Mouse (Mus musculus) right cerebral cortex, adult 18-20 months (tissue): ENCODE results near the gene Kif21b.

Source experiments
- DNase-seq: peaks from one replicate; pipeline ENCODE4 v3.0.0; 2022; ENCODE audit warnings: mixed read lengths

Kif21b gene

DNA sequence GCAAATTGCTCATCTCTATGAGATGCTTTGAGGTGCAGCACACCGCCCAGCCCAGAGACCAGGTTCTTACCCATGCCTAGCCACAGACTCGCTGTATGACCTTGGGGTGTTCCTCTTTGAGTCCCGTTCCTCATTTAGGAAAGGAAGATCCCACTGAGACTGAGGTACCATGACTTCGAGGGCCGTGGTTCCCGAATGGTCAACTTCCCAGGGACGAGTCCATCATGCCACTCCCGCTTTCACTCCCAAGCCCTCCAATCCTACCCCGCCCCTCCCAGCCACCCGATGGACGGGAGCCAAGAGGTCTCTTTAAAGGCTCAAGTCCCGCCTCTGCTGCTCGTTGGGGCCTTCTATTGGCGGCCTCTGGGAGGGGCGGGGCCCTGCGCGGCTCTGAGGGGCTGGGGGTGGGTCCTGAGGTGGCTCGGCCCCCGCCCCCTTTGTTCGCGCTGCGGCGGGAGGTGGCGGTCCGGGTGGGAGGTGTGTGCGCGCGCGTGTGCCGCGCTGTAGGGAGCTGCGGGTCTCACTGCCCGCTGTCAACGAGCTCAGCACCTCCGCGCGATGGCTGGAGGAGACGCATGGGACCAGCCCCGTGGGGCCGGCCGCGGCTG is at the start of gene Kif21b:
Gene Kif21b, plus strand, starts transcription at position 439 of the 608 bp plus-strand sequence.
- DNase-seq: peak; percentile 95

DNA sequence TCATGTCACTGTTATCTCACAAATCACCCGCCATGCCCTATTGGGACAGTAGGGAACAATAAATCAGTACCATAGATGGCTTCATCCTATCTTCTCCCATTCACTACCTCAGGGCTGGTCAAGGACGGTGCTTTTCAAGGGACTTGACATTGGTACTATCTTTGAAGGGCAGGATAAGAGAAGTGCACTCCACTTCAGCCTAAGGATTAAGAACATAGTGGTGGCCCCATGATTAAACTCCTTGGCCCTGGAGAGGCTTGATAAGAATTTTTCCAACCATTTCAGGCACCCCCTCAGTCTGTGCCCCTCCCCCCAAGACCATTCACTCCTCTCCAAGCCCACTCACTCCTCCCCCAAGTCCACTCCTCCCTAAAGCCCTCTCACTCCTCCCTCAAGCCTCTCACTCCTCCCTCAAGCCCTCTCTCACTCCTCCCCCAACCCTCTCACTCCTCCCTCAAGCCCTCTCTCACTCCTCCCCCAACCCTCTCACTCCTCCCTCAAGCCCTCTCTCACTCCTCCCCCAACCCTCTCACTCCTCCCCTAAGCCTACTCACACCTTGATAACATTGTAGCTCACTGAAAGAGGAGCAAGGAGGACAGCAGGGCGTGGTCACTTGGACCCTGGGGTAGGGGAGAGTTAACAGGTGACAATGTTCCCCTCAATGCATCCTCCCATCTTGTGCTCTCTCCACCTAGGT is 45.1 kb upstream of the Kif21b start:
- DNase-seq: no peak

DNA sequence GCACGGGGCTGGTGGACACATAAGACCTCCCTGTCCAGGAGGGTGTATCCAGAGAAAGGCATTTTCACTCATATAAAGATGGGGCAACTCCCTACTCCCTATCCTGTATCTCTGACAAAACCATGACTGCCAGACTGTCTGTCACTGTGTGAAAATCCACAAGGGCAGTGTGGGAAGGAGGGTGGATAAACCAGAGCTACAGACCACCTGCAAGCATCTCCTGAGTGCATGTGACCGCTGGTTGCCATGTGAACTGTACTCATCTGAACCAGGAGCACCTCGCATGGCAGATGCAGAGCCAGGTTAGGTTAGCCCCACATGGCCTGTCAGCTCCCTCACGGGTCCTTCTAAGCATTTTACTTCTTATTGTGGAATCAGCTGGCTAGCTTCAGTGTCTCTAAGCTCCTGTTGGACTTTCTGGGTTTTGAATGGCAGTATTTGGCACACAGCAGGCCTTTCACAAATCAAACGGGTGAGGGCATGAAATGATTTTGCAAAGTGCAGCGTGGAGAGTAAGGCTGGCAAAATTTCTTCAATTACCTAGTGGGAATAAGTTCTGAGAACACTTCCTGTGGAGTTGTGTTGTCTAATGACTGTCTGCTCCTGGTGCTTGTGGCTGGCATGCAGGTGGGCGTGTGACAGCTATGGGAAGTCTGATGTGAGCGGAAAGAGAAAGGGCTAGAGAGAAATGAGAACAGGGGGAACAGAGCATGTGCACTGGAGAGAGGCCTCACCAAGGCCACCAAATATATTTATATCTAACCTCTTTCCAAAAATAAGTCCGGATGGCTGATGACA is 41.6 kb upstream of the Kif21b start:
- DNase-seq: peak; percentile 47

DNA sequence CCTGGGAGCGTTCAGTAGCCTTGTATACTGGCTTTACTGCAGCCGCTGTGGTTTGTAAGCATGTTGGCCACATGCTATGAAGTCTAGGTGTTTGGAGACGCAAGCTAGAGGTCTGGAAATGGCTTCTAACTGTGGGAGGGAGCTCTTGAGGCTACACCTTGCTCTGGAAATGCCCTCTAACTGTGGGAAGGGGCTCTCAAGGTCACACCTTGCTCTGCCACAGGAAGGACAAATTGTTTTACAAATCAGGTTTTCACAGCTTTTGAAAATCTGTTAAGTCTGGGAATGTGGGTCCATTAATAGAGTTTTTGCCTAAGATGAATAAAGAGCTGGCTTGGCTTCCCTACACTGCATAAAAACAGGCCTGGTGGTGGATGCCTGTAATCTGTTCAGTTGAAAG is 37.5 kb upstream of the Kif21b start:
- DNase-seq: no peak

DNA sequence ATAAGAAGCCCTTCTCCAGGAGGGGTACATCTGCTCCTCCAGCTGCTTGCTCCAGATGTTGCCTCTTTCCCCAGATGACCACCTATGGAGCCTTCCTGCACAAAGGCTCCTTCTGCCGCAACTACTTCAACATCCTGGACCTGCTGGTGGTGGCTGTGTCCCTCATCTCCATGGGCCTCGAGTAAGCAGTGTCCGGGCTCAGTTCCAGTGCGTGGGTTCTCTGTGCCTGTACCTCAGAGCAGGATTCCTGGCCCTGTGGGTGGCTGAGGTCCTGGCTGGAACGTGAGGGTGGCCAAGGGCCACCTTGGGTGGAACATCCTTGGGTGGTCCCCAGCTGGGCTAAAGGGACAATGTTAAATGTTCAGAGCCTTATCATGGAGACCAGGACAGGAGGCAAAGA is 36.4 kb upstream of the Kif21b start:
- no peak for DNase-seq

DNA sequence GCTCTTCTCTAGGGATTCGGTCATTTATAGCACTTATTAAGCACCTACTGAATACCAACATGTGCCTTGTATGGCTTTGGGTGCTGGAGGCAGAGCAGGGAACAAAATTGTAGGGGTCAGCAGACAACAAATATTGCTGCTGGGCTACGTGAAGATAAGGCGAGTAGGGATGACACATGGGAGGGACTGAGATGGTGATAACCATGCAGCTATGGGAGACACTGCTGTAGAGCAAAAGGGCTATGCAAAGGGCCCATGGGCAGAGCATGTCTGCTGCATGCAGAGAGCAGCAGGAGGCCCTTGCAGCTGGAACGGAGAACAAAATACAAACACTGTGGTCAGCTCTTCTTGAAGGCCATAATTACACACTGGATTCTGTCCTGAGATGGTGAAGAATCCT is 29.1 kb upstream of the Kif21b start:
- no peak for DNase-seq

DNA sequence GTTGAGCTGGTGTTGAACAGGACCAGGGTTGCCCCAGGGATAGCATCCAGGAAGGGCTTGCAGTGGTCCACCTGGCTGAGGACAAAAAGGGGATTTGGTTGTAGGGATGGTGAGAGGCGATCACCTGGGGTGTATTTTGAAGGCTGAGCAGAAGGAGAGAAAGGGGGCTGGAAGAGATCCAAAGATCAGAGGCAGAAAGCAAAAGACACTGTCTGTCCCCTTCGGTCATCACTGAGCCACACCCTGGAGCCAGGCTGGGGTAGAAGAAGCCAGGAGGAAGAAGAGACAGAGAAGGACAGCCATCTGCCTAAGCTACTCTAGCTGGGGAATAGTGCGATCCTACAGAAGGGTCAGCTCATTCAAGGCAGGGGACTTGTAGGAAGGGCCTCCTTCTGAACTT is 28.6 kb upstream of the Kif21b start:
- no peak for DNase-seq

DNA sequence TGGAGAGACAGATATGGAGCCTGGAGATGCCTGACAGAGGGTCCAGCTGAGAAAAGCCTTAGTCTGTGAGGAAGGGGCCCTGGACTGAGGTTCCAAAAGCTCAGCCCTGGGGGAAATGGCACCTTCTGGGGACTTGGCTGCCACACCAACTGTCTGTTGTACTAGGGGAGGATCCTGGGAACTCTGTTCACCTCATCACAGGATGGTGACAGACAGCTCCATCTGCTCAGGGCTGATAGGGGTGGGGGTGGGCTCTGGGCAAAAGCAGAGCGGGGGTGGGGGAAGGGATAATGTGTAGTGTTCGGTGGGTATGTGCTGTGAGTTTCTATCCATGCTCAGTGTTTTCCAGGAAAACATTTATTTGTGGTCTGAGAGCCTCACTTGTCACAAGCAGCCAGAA is 28.2 kb upstream of the Kif21b start:
- DNase-seq: no peak

DNA sequence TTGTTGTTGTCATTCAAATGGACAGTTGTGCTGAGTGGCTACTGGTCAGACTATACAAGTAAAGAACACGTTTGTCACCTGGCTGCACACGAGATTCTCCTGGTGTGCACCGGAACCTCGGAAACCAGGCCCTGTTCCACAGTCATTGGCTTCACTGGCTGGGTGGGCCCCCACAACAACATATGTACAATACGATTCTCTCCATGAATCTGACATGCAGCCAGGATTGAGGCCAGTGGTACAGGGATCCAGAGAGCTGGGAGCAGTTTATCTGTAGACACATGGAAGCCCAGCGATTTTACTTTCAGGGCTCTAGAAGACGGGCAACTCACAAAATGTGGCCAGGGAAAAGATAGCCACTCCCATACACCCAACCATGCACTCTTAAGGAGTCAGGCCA is 27.5 kb upstream of the Kif21b start:
- no peak for DNase-seq

DNA sequence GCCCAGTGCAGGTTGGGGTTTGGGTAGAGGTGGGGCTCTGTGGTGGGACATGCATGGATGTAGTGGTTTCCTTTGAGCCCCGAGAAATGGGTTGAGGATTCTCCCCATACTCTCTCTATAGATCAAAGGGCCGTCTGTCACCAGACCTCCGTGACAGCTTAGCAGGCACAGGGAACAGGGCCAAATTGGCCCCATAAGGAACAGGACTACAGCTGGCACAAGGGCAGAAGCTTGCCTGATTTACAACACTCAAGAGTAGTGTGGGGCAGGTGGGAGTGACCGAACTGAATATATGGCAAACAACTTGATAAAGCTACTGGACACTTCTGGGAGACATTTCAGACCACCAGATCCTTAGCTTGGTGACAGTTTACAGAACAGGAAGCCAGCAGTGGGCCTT is 26.4 kb upstream of the Kif21b start:
- no peak for DNase-seq

DNA sequence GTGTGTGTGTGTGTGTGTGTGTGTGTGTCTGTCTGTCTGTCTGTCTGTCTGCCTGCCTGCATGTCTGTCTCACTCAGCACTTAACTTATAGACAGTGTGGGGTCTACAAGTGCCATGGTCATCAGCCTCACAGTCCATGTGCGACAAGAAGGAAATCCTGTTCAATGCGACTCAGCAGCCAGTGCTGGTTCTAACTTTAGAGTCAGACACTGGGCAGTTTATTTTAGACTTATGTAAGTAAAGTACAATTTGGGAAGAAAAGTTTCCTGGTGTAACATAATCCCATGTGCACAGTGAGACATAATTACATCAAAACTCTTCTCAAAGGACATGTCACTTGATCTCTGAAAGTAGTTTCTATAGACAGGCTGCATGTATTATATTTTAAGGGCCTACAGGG is 21.7 kb upstream of the Kif21b start:
- no peak for DNase-seq

DNA sequence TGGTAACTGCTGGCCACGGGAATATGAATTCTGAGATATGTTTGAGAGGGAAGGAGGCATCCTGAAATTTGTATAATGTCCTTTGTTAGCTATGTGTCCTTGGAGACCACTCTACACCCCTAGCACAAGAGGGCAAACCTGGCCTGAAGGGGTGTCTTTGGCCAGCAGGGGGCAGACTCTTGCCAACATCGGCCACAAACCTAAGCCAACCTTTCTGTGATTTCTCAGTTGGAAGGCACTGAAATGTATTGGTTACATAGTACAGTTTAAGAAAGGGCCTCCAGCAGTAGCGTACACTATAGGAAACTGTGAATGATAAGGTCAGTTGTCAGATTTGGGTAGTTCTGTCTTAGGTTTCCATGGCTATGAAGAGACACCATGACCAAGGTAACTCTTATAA is 15.0 kb upstream of the Kif21b start:
- peak; percentile 66 for DNase-seq

DNA sequence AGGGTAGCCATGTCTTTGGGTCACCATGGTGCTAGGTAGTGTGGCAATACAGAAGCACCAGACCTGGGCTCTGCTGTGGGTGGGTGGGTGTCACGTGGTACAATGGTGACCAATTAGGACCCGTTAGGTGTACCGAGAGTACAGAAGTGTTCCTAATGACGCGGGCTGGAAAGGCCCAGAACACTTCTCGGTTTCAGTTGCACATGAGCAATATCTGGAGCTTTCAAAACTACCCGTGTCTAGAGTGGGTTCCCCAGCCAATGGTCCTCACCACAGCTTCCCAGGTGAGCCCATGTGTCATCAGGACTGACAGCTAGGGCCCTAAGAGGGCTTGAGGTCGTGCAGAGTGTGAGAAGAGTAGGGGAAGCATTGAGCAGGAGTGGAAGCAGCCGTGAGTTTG is 14.1 kb upstream of the Kif21b start:
- DNase-seq: no peak

DNA sequence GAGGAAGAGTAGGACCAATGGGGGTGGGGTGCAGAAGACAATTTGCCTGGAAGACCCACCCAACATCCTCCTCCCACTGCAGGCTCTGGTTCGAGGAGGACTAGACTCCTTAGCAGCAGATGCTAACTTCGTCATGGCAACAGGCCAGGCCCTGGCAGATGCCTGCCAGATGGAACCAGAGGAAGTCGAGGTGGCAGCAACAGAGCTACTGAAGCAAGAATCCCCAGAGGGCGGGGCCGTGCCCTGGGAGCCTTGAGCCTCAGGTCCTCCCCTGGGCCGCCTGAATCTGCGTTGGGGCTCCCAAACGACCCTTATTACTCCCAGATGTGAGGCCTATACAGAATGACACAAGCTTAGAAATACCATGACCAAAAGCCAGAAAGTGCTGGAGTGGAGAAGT is 12.3 kb upstream of the Kif21b start:
- DNase-seq: peak; percentile 89

DNA sequence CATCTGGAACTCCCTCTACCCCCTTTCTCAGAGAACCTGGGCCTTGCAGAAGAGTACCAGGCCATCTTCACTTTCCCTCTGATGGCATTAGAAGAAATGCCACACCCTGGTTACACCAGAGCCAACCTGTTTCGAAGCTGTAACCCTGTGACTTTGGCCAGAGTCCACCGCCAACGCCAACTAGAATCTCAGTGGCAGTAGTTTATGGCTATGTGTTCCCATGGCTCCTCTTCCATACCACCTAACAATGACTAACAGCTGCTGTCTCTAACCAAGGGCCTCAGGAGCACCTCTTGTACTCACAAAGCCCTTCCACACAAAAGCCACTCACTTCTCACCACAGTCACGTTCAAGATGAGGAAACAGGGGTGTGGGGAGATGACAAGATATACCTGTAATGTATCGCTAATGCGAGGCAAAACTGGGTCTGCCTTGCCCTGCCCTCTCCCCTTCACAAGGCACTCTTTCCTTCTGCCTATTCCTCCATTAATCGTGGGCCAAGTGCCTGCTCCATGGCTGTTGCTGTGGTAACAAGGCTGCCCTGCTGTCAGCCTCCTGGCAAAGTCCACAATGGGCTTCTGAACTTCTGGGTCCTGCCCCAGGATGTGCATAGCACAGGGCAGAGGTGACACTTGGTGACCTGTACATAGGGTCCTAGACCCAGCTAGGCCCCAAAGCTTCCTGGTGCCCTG is 11.5 kb upstream of the Kif21b start:
- no peak for DNase-seq

DNA sequence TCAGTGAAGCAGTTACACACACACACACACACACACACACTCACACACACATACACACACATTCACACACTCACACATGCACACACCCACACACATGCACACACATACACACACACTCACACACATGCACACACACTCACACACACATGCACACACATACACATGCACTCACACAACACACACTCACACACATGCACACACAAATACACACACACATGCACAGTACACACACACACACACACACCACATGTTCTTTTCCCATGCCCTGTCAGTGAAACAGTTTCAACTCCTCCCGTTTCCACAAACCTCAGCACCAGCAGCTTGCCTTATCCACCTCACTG is 11.0 kb upstream of the Kif21b start:
- no peak for DNase-seq

DNA sequence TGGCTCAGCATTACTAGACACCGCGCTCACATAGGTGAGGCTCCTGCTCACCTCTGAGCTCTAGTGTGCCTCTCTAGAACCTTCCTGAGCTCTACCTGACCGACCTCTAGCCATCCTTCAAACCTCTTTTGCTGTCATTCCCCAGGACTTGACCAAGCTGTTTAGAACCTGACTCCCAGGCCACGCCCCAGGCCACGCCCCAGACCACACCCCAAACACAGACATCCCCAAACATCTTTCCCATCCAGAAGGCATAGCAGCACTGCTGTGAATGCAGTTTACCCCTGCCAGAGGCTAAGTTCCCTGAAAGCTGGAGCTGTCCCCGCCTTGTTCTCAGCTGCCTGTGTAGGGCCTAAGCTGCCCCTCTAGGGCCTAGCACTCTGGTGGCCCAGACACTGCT is 10.4 kb upstream of the Kif21b start:
- no peak for DNase-seq

DNA sequence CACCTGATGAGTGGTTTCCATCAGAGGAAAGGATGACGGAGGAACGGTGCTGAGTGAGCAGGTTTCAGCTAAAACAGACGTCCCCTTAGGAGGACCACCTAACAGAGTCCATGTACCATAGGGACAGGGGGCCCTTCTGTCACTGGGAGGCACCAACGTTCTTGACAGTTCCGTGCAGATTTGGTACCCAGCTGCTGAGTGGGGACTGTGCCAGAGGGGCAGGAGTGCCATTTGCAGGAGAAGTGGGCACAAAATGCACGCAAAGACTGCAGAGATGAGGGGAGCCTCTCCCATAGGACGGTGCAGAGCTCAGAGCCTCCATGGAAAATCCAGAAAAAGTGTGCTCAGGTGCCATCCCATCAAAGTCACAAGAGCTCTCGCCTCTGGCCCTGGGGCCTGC is 9.2 kb upstream of the Kif21b start:
- no peak for DNase-seq

DNA sequence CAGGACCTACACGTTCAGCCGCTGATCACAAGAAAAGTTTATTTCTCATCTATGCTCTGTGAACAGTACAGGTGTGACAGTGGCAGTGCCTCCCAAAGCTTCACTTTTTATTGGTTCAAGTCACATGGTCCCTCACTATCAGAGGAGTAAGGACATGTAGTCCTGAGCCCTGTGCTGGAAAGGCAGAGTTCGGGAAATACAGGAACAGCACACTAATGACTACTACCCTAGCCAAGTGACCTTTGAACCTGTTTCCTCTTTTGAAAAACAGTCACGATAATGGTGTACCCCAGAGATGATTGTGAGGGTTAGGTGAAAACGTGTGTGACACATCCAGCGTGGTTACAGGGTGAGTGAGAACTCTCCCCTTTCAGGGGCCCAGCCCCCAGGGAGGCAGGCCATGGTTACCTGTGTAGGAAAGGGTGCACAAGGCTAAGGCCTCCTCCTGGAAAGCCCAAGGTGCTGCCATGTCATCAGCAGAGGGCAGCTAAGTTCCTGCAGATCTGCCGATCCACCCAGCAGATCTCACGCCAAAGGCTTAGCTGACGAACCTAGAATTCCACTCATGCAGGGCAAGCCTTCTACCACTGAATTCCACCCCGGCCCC is 4.9 kb upstream of the Kif21b start:
- DNase-seq: no peak

DNA sequence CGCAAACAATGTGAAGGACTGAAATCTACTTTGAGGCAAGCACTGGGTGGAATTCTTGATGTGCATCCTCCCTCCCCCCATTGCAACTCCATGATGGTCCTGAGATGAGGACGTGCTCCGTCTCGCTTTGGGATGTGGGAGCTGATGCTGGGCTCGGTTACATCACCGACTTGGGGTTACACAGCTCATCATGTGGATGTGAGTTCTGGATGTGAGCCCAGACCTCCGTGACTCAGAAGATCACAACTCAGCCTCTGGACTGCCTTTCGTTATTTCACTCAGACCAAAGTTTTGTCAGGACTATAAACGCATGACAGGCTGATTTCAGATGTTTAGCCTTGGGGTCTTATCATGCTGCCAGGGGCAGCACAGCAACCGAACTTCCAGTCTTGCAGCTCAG is 4.3 kb upstream of the Kif21b start:
- DNase-seq: peak; percentile 68

DNA sequence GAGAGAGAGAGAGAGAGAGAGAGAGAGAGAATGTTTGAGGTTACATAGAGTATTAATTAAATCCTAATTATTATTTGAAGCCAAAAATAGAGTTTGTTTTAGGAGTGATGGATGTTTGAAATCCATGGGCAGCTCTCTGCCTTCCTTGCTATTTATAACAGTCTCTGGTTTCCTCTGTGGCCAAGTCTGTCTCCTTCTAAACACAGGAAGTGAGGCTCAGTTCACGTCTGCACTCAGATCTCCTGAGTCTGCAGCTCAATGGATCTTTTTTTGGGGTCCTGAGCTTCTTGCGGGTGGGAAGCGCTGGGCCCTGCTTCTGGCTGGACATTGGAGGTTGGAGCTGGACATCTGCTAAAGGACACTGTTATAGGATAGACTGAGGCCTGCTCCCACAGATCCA is 3.3 kb upstream of the Kif21b start:
- DNase-seq: no peak

DNA sequence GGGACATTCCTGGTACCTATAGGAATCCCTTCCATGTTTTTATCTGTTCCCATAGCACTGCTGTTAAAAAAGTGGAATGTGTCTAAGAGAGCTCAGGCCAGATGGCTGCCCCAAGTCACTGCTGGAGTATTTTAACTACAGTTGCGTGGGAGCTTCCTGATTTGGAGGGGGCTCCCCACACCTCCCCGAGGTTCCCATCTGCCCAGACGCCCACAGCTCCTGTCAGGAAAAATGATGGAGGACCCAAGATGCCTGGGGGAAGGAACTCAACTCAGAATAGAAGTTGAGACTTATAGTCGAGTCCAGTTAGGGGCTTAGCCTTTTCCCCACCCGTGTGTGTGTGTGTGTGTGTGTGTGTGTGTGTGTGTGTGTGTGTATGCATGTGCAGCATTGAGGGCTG is 2.8 kb upstream of the Kif21b start:
- peak; percentile 90 for DNase-seq

DNA sequence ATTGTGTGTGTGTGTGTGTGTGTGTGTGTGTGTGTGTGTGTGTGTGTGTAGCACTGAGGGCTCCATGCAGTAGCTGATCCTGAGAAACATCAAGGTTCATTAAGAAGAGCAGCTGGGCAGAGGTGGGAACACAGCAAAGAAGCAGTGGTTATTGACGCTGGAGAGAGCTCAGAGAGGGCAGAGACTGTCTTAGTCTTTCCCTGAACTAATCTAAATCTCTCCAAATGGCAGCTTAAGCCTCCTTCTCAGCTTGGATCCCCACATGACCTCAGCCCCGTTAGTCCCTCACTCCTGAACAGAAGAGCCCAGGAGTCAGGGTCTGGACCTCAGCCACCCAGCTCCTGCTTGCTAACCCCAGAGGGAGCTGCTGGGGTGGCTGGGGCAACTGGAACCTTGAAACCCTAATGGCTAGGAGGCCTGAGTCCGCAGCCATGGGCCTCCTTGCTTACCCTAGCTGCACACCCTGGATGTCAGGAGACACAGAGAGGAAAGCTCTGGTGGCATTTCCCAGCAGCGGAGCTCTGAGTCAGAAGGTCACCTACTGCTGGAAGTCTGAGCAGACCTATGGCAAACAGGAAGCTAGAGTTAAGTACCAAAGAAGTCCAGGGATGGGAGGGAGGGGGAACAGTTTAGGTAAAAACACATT is 2.1 kb upstream of the Kif21b start:
- DNase-seq: no peak
